ENCODE assay signal across 22 mouse cellular contexts in the genomic region with DNA sequence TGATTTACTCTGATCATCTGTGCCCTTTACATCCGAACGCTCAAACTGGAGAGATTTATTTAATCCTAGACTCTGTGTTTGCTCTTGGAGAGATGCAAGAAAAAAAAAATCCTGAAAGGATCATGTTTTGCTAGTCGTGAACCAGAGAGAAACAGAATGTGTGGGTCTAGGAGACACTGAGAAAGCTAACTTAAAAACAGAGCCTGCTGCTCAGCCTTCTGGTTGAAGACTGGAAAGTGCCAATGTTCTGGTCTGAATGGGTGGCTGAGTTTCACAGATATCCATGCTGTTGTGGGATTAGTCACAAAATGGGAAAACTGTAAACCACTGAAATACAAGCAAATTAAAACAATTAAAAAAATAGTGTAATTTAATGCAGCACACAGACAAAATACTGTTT.
DNase-seq lines count a peak whose midpoint lies in the region; ATAC-seq lines count a peak whose summit lies in the region.
"Had no signal": no experiment of that assay in that cellular context is flagged by ENCODE, and none has a peak within 500 bp of the region (broad histone marks: within the 10 kb centered on the region; RNA-seq: fewer than 3 reads in every experiment).

No protein-coding gene starts in this region.

- ATAC-seq in frontal cortex, adult (ENCODE audit: low TSS enrichment): peak; percentile 76
- ATAC-seq: hindbrain, embryonic 16.5 days; intestine, embryonic 15.5 days; liver, embryonic 12.5 days; lung, postnatal 0 days; Patski had no signal

- DNase-seq in frontal cortex, postnatal 10 days (ENCODE audit: low spot score in 2 of 2): no peak
- peak; percentile 28 to 58 for DNase-seq in layer of hippocampus, adult 18-20 months (ENCODE audit: low spot score in 2 of 2)
- no peak for DNase-seq in layer of hippocampus, adult 9-10 months (ENCODE audit: low spot score)
- DNase-seq in brain, adult 2 months (ENCODE audit: low read depth, low spot score): peak; percentile 64
- peak; percentile 33 for DNase-seq in layer of hippocampus, adult 9-11 months
- DNase-seq in adrenal gland, postnatal 10 days: no peak
- DNase-seq: adrenal gland, postnatal 14 days; cerebellum, adult 11-12 months; cerebellum, adult 9-11 months; embryo, embryonic 11 days; gastrocnemius, postnatal 14 days; kidney, adult 2 months; kidney, postnatal 14 days; lung, adult 18-20 months; lung, postnatal 4 days; thymus, postnatal 4 days had no signal

Comparison
In these comparisons a context has a peak if more than half of its experiments do, and no peak if none do; other contexts are left out.
1. DNase-seq: peak in layer of hippocampus, adult 18-20 months (2 of 2), brain, adult 2 months (single experiment) and layer of hippocampus, adult 9-11 months (single experiment); none in frontal cortex, postnatal 10 days (0 of 2), layer of hippocampus, adult 9-10 months (single experiment) and adrenal gland, postnatal 10 days (single experiment).